Mouse (Mus musculus): ENCODE data around the gene Hprt. TPM values are rescaled to one million over a fixed set of nuclear protein-coding genes. Genes with fewer than 3 reads are reported as not detected.

Hprt gene
- 255 TPM for polyA plus RNA-seq (2017; shearing (Covaris generic))

DNA sequence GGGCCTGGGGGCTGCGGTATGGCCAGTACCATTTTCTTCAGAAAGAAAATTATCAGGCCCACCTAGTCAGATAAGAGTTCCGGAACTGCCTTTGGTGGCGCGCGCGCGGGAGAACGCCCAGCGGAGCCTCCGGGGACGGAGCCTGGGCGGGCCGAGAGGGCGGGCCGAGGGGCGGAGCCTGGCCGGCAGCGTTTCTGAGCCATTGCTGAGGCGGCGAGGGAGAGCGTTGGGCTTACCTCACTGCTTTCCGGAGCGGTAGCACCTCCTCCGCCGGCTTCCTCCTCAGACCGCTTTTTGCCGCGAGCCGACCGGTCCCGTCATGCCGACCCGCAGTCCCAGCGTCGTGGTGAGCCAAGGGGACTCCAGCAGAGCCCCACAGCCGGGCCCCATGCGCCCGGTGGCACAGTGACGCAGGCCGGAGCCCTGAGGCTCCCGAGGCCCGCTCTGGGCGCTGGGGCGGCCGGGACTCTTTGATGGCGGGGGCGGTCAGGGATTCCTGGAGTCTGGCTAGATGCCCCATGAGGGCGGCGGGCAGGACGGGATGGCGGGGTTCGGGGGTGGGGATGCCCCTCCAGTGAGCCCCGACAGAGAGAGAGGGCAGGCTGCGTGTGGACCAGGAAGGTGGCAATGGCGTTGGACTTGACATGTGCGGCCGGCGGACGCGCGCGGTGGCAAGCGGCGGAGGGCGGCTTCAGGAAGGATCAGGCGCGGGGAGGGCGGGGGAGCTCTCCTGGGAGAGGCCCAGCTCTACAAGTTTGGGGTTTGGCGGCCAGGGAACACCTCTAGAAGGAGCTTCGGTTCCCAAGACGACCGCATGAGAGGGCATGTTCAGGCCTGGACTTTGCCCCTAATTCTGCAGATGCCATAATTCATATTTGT lies at the start of gene Hprt:
Gene Hprt, plus strand, starts transcription at position 233 of the 879 bp plus-strand sequence.

Other genes starting within 250 kb of the Hprt start
- not detected for gene Ccdc160, start 196.9 kb upstream of the Hprt start, polyA plus RNA-seq (2017; shearing (Covaris generic))
- gene Phf6, start 75.9 kb upstream of the Hprt start, polyA plus RNA-seq (2017; shearing (Covaris generic)): 60.8 TPM